Mouse (Mus musculus): Measurements from ENCODE around the gene Krtap4-16. TPM values are rescaled to one million over a fixed set of nuclear protein-coding genes. Genes with fewer than 3 reads are reported as not detected.
"Not testable (repeated sequence)": the region's sequence is repeated elsewhere in the genome, so short reads cannot be mapped to it uniquely, and the experiment has no call there.

The Krtap4-16 gene
- polyA plus RNA-seq, 1 experiment from 2014 or later, result 2.0 TPM

DNA sequence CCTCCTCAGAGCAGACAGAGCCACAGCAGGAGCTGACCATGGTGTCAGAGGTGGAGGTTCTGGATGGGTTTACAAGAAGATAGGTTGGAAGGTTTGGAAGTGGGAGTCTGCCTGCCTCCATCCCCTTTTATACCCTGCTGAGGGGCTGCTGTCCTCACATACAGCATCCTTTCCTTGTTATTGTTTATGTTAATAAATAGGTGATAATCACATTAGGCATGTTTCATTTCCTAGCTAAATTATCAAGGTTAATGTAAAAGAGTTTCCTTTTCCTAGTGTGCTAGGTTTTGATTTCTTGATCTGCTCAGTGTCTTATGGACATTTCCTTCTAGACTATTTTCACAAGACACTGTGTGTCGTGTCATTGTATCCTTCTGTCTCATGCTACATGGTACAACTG lies 47.1 kb downstream of the Krtap4-16 start, which contains the start of gene Gm11554:
TSS of gene Gm11554 (minus strand) at position 101 of the 400 bp plus-strand sequence.
- WGBS, result no CpG with 5 or more reads among the region's 1 CpGs
- H3K4me3 ChIP-seq (replicated peaks); H3K36me3 ChIP-seq; H3K27ac ChIP-seq (replicated peaks); H3K9ac ChIP-seq; H3K4me2 ChIP-seq (replicated peaks); ATAC-seq (ENCODE audit: insufficient number of reproducible peaks, low FRiP score, low TSS enrichment, low read depth); H3K9me3 ChIP-seq (replicated peaks); H3K27me3 ChIP-seq; H3K4me1 ChIP-seq: not testable (repeated sequence)

Other genes with a start within 250 kb of the Krtap4-16 start
- 4.5 and 7.3 TPM in 2 replicates for gene Gm11938, start 248.3 kb downstream of the Krtap4-16 start, polyA plus RNA-seq (2015; fragmentation: Nextera tagmentation; extraction: Ambion mirVana)
- 4.7 and 7.0 TPM in 2 replicates for gene Gm11937, start 241.4 kb downstream of the Krtap4-16 start, polyA plus RNA-seq (2015; fragmentation: Nextera tagmentation; extraction: Ambion mirVana)
- gene Krtap2-4, start 236.8 kb downstream of the Krtap4-16 start, polyA plus RNA-seq (2015; fragmentation: Nextera tagmentation; extraction: Ambion mirVana), result 2.0 and 4.2 TPM in 2 replicates
- gene Gm11562, start 231.2 kb downstream of the Krtap4-16 start, polyA plus RNA-seq (2015; fragmentation: Nextera tagmentation; extraction: Ambion mirVana), result 3.9 and 5.1 TPM in 2 replicates
- 1.7 and 2.2 TPM in 2 replicates for gene Krtap4-1, start 223.4 kb downstream of the Krtap4-16 start, polyA plus RNA-seq (2015; fragmentation: Nextera tagmentation; extraction: Ambion mirVana)
- 1.6 and 3.2 TPM in 2 replicates for gene Krtap4-2, start 216.5 kb downstream of the Krtap4-16 start, polyA plus RNA-seq (2015; fragmentation: Nextera tagmentation; extraction: Ambion mirVana)
- gene Krtap4-7, start 207.5 kb downstream of the Krtap4-16 start, polyA plus RNA-seq (2015; fragmentation: Nextera tagmentation; extraction: Ambion mirVana), result 2.0 and 2.3 TPM in 2 replicates
- gene Gm11555, start 201.4 kb downstream of the Krtap4-16 start, polyA plus RNA-seq (2015; fragmentation: Nextera tagmentation; extraction: Ambion mirVana), result 1.2 and 1.8 TPM in 2 replicates
- 0.77 and 1.0 TPM in 2 replicates for gene Gm11563, start 192.6 kb downstream of the Krtap4-16 start, polyA plus RNA-seq (2015; fragmentation: Nextera tagmentation; extraction: Ambion mirVana)
- 1.1 and 1.3 TPM in 2 replicates for gene Krtap4-6, start 185.6 kb downstream of the Krtap4-16 start, polyA plus RNA-seq (2015; fragmentation: Nextera tagmentation; extraction: Ambion mirVana)
- gene Gm14190, start 160.9 kb downstream of the Krtap4-16 start, polyA plus RNA-seq (2015; fragmentation: Nextera tagmentation; extraction: Ambion mirVana), result not detected in 2 replicates
- not detected in 2 replicates for gene Gm14180, start 117.3 kb downstream of the Krtap4-16 start, polyA plus RNA-seq (2015; fragmentation: Nextera tagmentation; extraction: Ambion mirVana)
- gene Gm11595, start 78.7 kb downstream of the Krtap4-16 start, polyA plus RNA-seq (2015; fragmentation: Nextera tagmentation; extraction: Ambion mirVana), result 1.0 and 1.9 TPM in 2 replicates
- 0.98 and 0.99 TPM in 2 replicates for gene Krtap4-8, start 70.9 kb downstream of the Krtap4-16 start, polyA plus RNA-seq (2015; fragmentation: Nextera tagmentation; extraction: Ambion mirVana)
- gene Krtap4-9, start 66.4 kb downstream of the Krtap4-16 start, polyA plus RNA-seq (2015; fragmentation: Nextera tagmentation; extraction: Ambion mirVana), result 1.00 and 1.1 TPM in 2 replicates
- gene Gm11596, start 58.1 kb downstream of the Krtap4-16 start, polyA plus RNA-seq (2015; fragmentation: Nextera tagmentation; extraction: Ambion mirVana), result 0.15 and 0.51 TPM in 2 replicates
- not detected in 2 replicates for gene Gm11569, start 52.7 kb downstream of the Krtap4-16 start, polyA plus RNA-seq (2015; fragmentation: Nextera tagmentation; extraction: Ambion mirVana)
- gene Gm11554, start 47.2 kb downstream of the Krtap4-16 start, polyA plus RNA-seq (2015; fragmentation: Nextera tagmentation; extraction: Ambion mirVana), result 0.33 TPM in 1 of 2 replicates, not detected in the other
- 0.45 and 0.50 TPM in 2 replicates for gene Krtap4-13, start 41.7 kb downstream of the Krtap4-16 start, polyA plus RNA-seq (2015; fragmentation: Nextera tagmentation; extraction: Ambion mirVana)
- gene Gm11564, start 35.9 kb downstream of the Krtap4-16 start, polyA plus RNA-seq (2015; fragmentation: Nextera tagmentation; extraction: Ambion mirVana), result 0.53 and 0.61 TPM in 2 replicates
- not detected in 2 replicates for gene 2300003K06Rik, start 13.5 kb downstream of the Krtap4-16 start, polyA plus RNA-seq (2015; fragmentation: Nextera tagmentation; extraction: Ambion mirVana)
- gene Gm11568, start 6.3 kb upstream of the Krtap4-16 start, polyA plus RNA-seq (2015; fragmentation: Nextera tagmentation; extraction: Ambion mirVana), result 1.4 TPM in 2 replicates
- gene Gm11559, start 12.9 kb upstream of the Krtap4-16 start, polyA plus RNA-seq (2015; fragmentation: Nextera tagmentation; extraction: Ambion mirVana), result 2.4 and 2.5 TPM in 2 replicates
- 1.7 and 2.2 TPM in 2 replicates for gene Krtap9-1, start 21.8 kb upstream of the Krtap4-16 start, polyA plus RNA-seq (2015; fragmentation: Nextera tagmentation; extraction: Ambion mirVana)
- gene Gm11567, start 27.6 kb upstream of the Krtap4-16 start, polyA plus RNA-seq (2015; fragmentation: Nextera tagmentation; extraction: Ambion mirVana), result 1.5 and 1.7 TPM in 2 replicates
- not detected in 2 replicates for gene Krtap31-1, start 56.3 kb upstream of the Krtap4-16 start, polyA plus RNA-seq (2015; fragmentation: Nextera tagmentation; extraction: Ambion mirVana)
- gene Gm11565, start 63.1 kb upstream of the Krtap4-16 start, polyA plus RNA-seq (2015; fragmentation: Nextera tagmentation; extraction: Ambion mirVana), result not detected in 2 replicates
- not detected in 2 replicates for gene Krtap31-2, start 84.7 kb upstream of the Krtap4-16 start, polyA plus RNA-seq (2015; fragmentation: Nextera tagmentation; extraction: Ambion mirVana)
- gene Krtap9-5, start 96.9 kb upstream of the Krtap4-16 start, polyA plus RNA-seq (2015; fragmentation: Nextera tagmentation; extraction: Ambion mirVana), result not detected in 2 replicates
- gene Krtap29-1, start 127.4 kb upstream of the Krtap4-16 start, polyA plus RNA-seq (2015; fragmentation: Nextera tagmentation; extraction: Ambion mirVana), result 0.38 TPM in 1 of 2 replicates, not detected in the other
- 3.8 and 5.7 TPM in 2 replicates for gene Krtap16-1, start 135.0 kb upstream of the Krtap4-16 start, polyA plus RNA-seq (2015; fragmentation: Nextera tagmentation; extraction: Ambion mirVana)
- gene Krtap17-1, start 142.4 kb upstream of the Krtap4-16 start, polyA plus RNA-seq (2015; fragmentation: Nextera tagmentation; extraction: Ambion mirVana), result 4.9 and 9.8 TPM in 2 replicates
- 6.0 and 11.3 TPM in 2 replicates for gene Krt33a, start 164.6 kb upstream of the Krtap4-16 start, polyA plus RNA-seq (2015; fragmentation: Nextera tagmentation; extraction: Ambion mirVana)
- 7.3 and 17.9 TPM in 2 replicates for gene Krt33b, start 178.3 kb upstream of the Krtap4-16 start, polyA plus RNA-seq (2015; fragmentation: Nextera tagmentation; extraction: Ambion mirVana)
- 3.6 and 7.8 TPM in 2 replicates for gene Krt34, start 189.9 kb upstream of the Krtap4-16 start, polyA plus RNA-seq (2015; fragmentation: Nextera tagmentation; extraction: Ambion mirVana)
- 5.9 and 13.8 TPM in 2 replicates for gene Krt31, start 198.9 kb upstream of the Krtap4-16 start, polyA plus RNA-seq (2015; fragmentation: Nextera tagmentation; extraction: Ambion mirVana)
- 6.4 and 7.2 TPM in 2 replicates for gene Krt32, start 236.6 kb upstream of the Krtap4-16 start, polyA plus RNA-seq (2015; fragmentation: Nextera tagmentation; extraction: Ambion mirVana)
- 23.0 and 37.6 TPM in 2 replicates for gene Krt35, start 244.6 kb upstream of the Krtap4-16 start, polyA plus RNA-seq (2015; fragmentation: Nextera tagmentation; extraction: Ambion mirVana)